19 mouse cellular contexts compared by ENCODE assay signal in the genomic region with DNA sequence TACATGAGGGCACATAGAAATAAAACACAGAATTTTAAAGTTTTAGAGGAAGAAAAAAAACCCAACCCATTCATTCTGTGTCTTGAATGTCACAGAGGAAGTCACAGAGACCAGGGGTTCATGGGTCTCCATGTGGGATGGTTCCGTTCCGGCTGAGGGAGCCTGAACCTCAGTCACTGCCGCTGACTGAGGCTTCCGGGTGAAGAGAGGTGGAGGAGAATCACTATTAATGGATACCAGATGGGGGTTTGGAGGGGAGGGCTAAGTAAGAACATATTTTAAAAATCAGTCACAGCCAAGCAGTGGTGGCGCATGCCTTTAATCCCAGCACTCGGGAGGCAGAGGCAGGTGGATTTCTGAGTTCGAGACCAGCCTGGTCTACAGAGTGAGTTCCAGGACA. TPM values are rescaled to one million over a fixed set of nuclear protein-coding genes. Genes with fewer than 3 reads are reported as not detected.
DNase-seq lines count a peak whose midpoint lies in the region; ATAC-seq and TF ChIP-seq lines count a peak whose summit lies in the region.
"Had no signal": no experiment of that assay in that cellular context is flagged by ENCODE, and none has a peak within 500 bp of the region (broad histone marks: within the 10 kb centered on the region; RNA-seq: fewer than 3 reads in every experiment).

No protein-coding gene starts in this region.

- TF ChIP-seq CTCF in thymus, adult 2 months (IDR thresholded peaks at IDR 0.05; ENCODE audit: borderline replicate concordance, control insufficient read depth, extremely low read depth, insufficient read depth, low read length, poor library complexity): no peak

- peak; percentile 32 for DNase-seq in kidney, adult 9 months
- DNase-seq in kidney, adult 11 months: no peak
- peak; percentile 71 for DNase-seq in embryonic facial prominence, embryonic 10.5 days (ENCODE audit: low spot score)
- no peak for DNase-seq in thymus, adult 2 months
- DNase-seq in right cerebral cortex, adult 2 months (ENCODE audit: low spot score in 2 of 2): no peak
- DNase-seq: cerebellum, adult 8-10 months; liver, postnatal 0 days; midbrain, embryonic 14.5 days; right cerebral cortex, postnatal 25 days had no signal

- no peaks in the 10 kb centered on the region for H3K27me3 ChIP-seq in embryonic facial prominence, embryonic 10.5 days (replicated peaks; ENCODE audit: low read depth, poor library complexity, severe bottlenecking)
- no peaks in the 10 kb centered on the region for H3K27me3 ChIP-seq in kidney, embryonic 16.5 days (ENCODE audit: insufficient read depth, low read length)
- H3K27me3 ChIP-seq in limb, embryonic 15.5 days: no peaks in the 10 kb centered on the region
- no peaks in the 10 kb centered on the region for H3K27me3 ChIP-seq in thymus, adult 2 months (ENCODE audit: control insufficient read depth, insufficient read depth, low read length)
- no peaks in the 10 kb centered on the region for H3K27me3 ChIP-seq in neural tube, embryonic 15.5 days (replicated peaks)
- H3K27me3 ChIP-seq: forebrain, embryonic 15.5 days; intestine, embryonic 15.5 days; neural tube, embryonic 13.5 days had no signal

- no peak overlapping the region for H3K9ac ChIP-seq in kidney, embryonic 16.5 days (replicated peaks; ENCODE audit: low read length)
- no peak overlapping the region for H3K9ac ChIP-seq in limb, embryonic 15.5 days
- no peak overlapping the region for H3K9ac ChIP-seq in neural tube, embryonic 15.5 days (replicated peaks)
- H3K9ac ChIP-seq: forebrain, embryonic 15.5 days; hindbrain, embryonic 14.5 days; intestine, embryonic 15.5 days; liver, postnatal 0 days; neural tube, embryonic 13.5 days had no signal

- TF ChIP-seq POLR2A in thymus, adult 2 months (IDR thresholded peaks at IDR 0.05; ENCODE audit: control insufficient read depth, extremely low read depth, insufficient read depth, low read length, poor library complexity): no peak

- H3K9me3 ChIP-seq in embryonic facial prominence, embryonic 10.5 days: no peaks in the 10 kb centered on the region
- no peaks in the 10 kb centered on the region for H3K9me3 ChIP-seq in kidney, embryonic 16.5 days (ENCODE audit: low read length)
- H3K9me3 ChIP-seq in limb, embryonic 15.5 days: no peaks in the 10 kb centered on the region
- no peaks in the 10 kb centered on the region for H3K9me3 ChIP-seq in neural tube, embryonic 15.5 days (replicated peaks)
- H3K9me3 ChIP-seq: forebrain, embryonic 15.5 days; intestine, embryonic 15.5 days; neural tube, embryonic 13.5 days had no signal

- 55% methylated on average over 7 of the region's 7 CpGs for WGBS in embryonic facial prominence, embryonic 10.5 days
- 36% methylated on average over 7 of the region's 7 CpGs for WGBS in kidney, embryonic 16.5 days
- WGBS in limb, embryonic 15.5 days: 50% methylated on average over 7 of the region's 7 CpGs
- WGBS in thymus, adult 2 months: 95% methylated on average over 7 of the region's 7 CpGs
- 80% methylated on average over 7 of the region's 7 CpGs for WGBS in neural tube, embryonic 15.5 days

- H3K27ac ChIP-seq in embryonic facial prominence, embryonic 10.5 days (replicated peaks): peak overlapping the region; percentile 76
- H3K27ac ChIP-seq in kidney, embryonic 16.5 days (ENCODE audit: low read length): peak overlapping the region; percentile 79
- H3K27ac ChIP-seq in limb, embryonic 15.5 days: 0 out of 2 replicates have a peak overlapping the region, but pooled peaks have one; percentile 22
- no peak overlapping the region for H3K27ac ChIP-seq in thymus, adult 2 months (ENCODE audit: control insufficient read depth, insufficient read depth, low read length)
- H3K27ac ChIP-seq in neural tube, embryonic 15.5 days (replicated peaks): no peak overlapping the region
- H3K27ac ChIP-seq: forebrain, embryonic 15.5 days; gastrocnemius, adult 2 months; hindbrain, embryonic 14.5 days; intestine, embryonic 15.5 days; layer of hippocampus, adult 2 months; neural tube, embryonic 13.5 days had no signal

- H3K4me1 ChIP-seq in embryonic facial prominence, embryonic 10.5 days: peaks cover 43% of the 10 kb centered on the region
- peaks cover 40% of the 10 kb centered on the region for H3K4me1 ChIP-seq in kidney, embryonic 16.5 days (ENCODE audit: insufficient read depth, low read length)
- H3K4me1 ChIP-seq in limb, embryonic 15.5 days: peaks cover 18% of the 10 kb centered on the region
- peaks cover 16% of the 10 kb centered on the region for H3K4me1 ChIP-seq in thymus, adult 2 months (replicated peaks; ENCODE audit: control insufficient read depth, insufficient read depth, low read length)
- peaks cover 9% of the 10 kb centered on the region for H3K4me1 ChIP-seq in neural tube, embryonic 15.5 days

- H3K4me3 ChIP-seq in embryonic facial prominence, embryonic 10.5 days: no peak overlapping the region
- H3K4me3 ChIP-seq in kidney, embryonic 16.5 days (ENCODE audit: low read length): no peak overlapping the region
- no peak overlapping the region for H3K4me3 ChIP-seq in limb, embryonic 15.5 days
- H3K4me3 ChIP-seq in thymus, adult 2 months (ENCODE audit: control insufficient read depth, insufficient read depth, low read length): no peak overlapping the region
- no peak overlapping the region for H3K4me3 ChIP-seq in neural tube, embryonic 15.5 days (replicated peaks)
- H3K4me3 ChIP-seq: erythroblast, embryonic 14.5 days; forebrain, embryonic 15.5 days; gastrocnemius, adult 2 months; intestine, embryonic 15.5 days; layer of hippocampus, adult 2 months; neural tube, embryonic 13.5 days had no signal

- H3K36me3 ChIP-seq in embryonic facial prominence, embryonic 10.5 days (replicated peaks): peaks cover 57% of the 10 kb centered on the region
- H3K36me3 ChIP-seq in kidney, embryonic 16.5 days (ENCODE audit: insufficient read depth, low read length): peaks cover 35% of the 10 kb centered on the region
- peaks cover 54% of the 10 kb centered on the region for H3K36me3 ChIP-seq in limb, embryonic 15.5 days
- peaks cover 67% of the 10 kb centered on the region for H3K36me3 ChIP-seq in thymus, adult 2 months (ENCODE audit: control insufficient read depth, insufficient read depth, low read length)
- H3K36me3 ChIP-seq in neural tube, embryonic 15.5 days: peaks cover 39% of the 10 kb centered on the region

- ATAC-seq in kidney, embryonic 16.5 days (ENCODE audit: low FRiP score, low TSS enrichment): peak; percentile 66
- ATAC-seq in limb, embryonic 15.5 days (ENCODE audit: insufficient number of reproducible peaks, low FRiP score, low TSS enrichment, low read depth): no peak
- ATAC-seq in neural tube, embryonic 15.5 days (ENCODE audit: low FRiP score): no peak
- ATAC-seq: forebrain, embryonic 15.5 days; intestine, embryonic 15.5 days; liver, postnatal 0 days had no signal

- H3K4me2 ChIP-seq in kidney, embryonic 16.5 days (replicated peaks; ENCODE audit: low read depth, low read length): no peak overlapping the region; the same call in 1 of the 2 replicates
- no peak overlapping the region for H3K4me2 ChIP-seq in limb, embryonic 15.5 days
- no peak overlapping the region for H3K4me2 ChIP-seq in neural tube, embryonic 15.5 days
- H3K4me2 ChIP-seq: forebrain, embryonic 15.5 days; hindbrain, embryonic 14.5 days; intestine, embryonic 15.5 days; neural tube, embryonic 13.5 days had no signal

RNA-seq across cellular contexts. Expression of gene Ifngr2, which starts 10.3 kb away (rescaled TPM):
- polyA plus RNA-seq in embryonic facial prominence, embryonic 10.5 days (2016; fragmentation: Nextera tagmentation; extraction: Ambion mirVana): 29.9 and 32.7 TPM in 2 replicates
- 52.1 and 52.7 TPM in 2 replicates for polyA plus RNA-seq in kidney, embryonic 16.5 days (2015; fragmentation: Nextera tagmentation; extraction: Ambion mirVana)
- 56.6 and 67.3 TPM in 2 replicates for polyA plus RNA-seq in limb, embryonic 15.5 days (2015; fragmentation: Nextera tagmentation; extraction: Ambion mirVana)
- 33.4 and 34.4 TPM in 2 replicates for polyA plus RNA-seq in thymus, adult 2 months (2012; rRNA removed)
- polyA plus RNA-seq in neural tube, embryonic 15.5 days (2015; fragmentation: Nextera tagmentation; extraction: Ambion mirVana): 106 and 112 TPM in 2 replicates

RNA-seq across cellular contexts. Expression of gene Tmem50b, which starts 40.4 kb away (rescaled TPM):
- polyA plus RNA-seq in embryonic facial prominence, embryonic 10.5 days (2016; fragmentation: Nextera tagmentation; extraction: Ambion mirVana): 25.6 and 28.5 TPM in 2 replicates
- polyA plus RNA-seq in kidney, embryonic 16.5 days (2015; fragmentation: Nextera tagmentation; extraction: Ambion mirVana): 42.1 and 47.7 TPM in 2 replicates
- polyA plus RNA-seq in limb, embryonic 15.5 days (2015; fragmentation: Nextera tagmentation; extraction: Ambion mirVana): 53.6 and 54.3 TPM in 2 replicates
- polyA plus RNA-seq in thymus, adult 2 months (2012; rRNA removed): 34.8 and 37.8 TPM in 2 replicates
- polyA plus RNA-seq in neural tube, embryonic 15.5 days (2015; fragmentation: Nextera tagmentation; extraction: Ambion mirVana): 102 and 112 TPM in 2 replicates

Comparison
In these comparisons a context has a peak if more than half of its experiments do, and no peak if none do; other contexts are left out.
1. DNase-seq: peak in kidney, adult 9 months (single experiment) and embryonic facial prominence, embryonic 10.5 days (single experiment); none in kidney, adult 11 months (single experiment), thymus, adult 2 months (single experiment) and right cerebral cortex, adult 2 months (0 of 2).
2. H3K27ac ChIP-seq: peak in embryonic facial prominence, embryonic 10.5 days (single experiment), kidney, embryonic 16.5 days (single experiment) and limb, embryonic 15.5 days (single experiment); none in thymus, adult 2 months (single experiment) and neural tube, embryonic 15.5 days (single experiment).